Mouse (Mus musculus) kidney, postnatal 0 days (tissue): Measurements from ENCODE around the gene Atp11c. TPM values are rescaled to one million over a fixed set of nuclear protein-coding genes. Genes with fewer than 3 reads are reported as not detected.
A peak's percentile ranks its signal among the peaks of the same experiment; 100 is the strongest.

Experiments
- ATAC-seq: fragments of 200-750 bp; cut with Nextera tagmentation; replicated peaks from 2 replicates; pipeline ENCODE4 v1.8.0; 2017; ENCODE audit warnings: low read depth, moderate number of reproducible peaks, moderate TSS enrichment, moderate library complexity; ENCODE audit not compliant: low FRiP score
- DNase-seq: peaks from one replicate; pipeline ENCODE4 v3.0.0-alpha.2; 2016; ENCODE audit warnings: low spot score
- H3K27ac ChIP-seq: fragments of 300-500 bp; sonication (generic); 2 replicates; pipeline ENCODE4 v1.5.1; 2014; ENCODE audit warnings: mild to moderate bottlenecking
- H3K27me3 ChIP-seq: fragments of 300-500 bp; sonication (generic); 2 replicates; pipeline ENCODE4 v1.6.1; 2014; ENCODE audit warnings: low read length, mixed read lengths; ENCODE audit not compliant: insufficient read depth
- H3K36me3 ChIP-seq: fragments of 300-500 bp; sonication (generic); 2 replicates; pipeline ENCODE4 v1.6.1; 2014; ENCODE audit warnings: low read length, mixed read lengths; ENCODE audit not compliant: insufficient read depth
- H3K4me1 ChIP-seq: fragments of 300-500 bp; sonication (generic); replicated peaks from 2 replicates; pipeline ENCODE4 v1.6.1; 2014; ENCODE audit warnings: antibody characterized with exemption, low read length, mixed read lengths; ENCODE audit not compliant: insufficient read depth
- H3K4me2 ChIP-seq: fragments of 300-500 bp; sonication (generic); 2 replicates; pipeline ENCODE4 v1.6.1; 2014; ENCODE audit warnings: mild to moderate bottlenecking, low read length, moderate library complexity, mixed read lengths
- H3K4me3 ChIP-seq: fragments of 300-500 bp; sonication (generic); replicated peaks from 2 replicates; pipeline ENCODE4 v1.5.1; 2014; ENCODE audit warnings: low read depth, low read length
- H3K9ac ChIP-seq: fragments of 300-500 bp; sonication (generic); 2 replicates; pipeline ENCODE4 v1.6.1; 2014; ENCODE audit warnings: low read depth, low read length
- H3K9me3 ChIP-seq: fragments of 300-500 bp; sonication (generic); replicated peaks from 2 replicates; pipeline ENCODE4 v1.6.1; 2016; ENCODE audit warnings: low read length, inconsistent platforms, mixed read lengths
- CTCF ChIP-seq: IDR thresholded peaks from 2 replicates; pipeline ENCODE4 v1.5.1; 2016; ENCODE audit warnings: antibody characterized with exemption, low read depth, mild to moderate bottlenecking, moderate library complexity
- WGBS: fragments of 180-500 bp; shearing (Covaris S2); extraction: QIAGEN DNeasy Blood & Tissue Kit; methylation state at CpG from one replicate; pipeline ENCODE4 v1.1.7; 2014; 5-methylcytosine and 5-hydroxymethylcytosine counted together
- polyA plus RNA-seq: library from polyadenylated mRNA; unstranded; fragments of >200 nt; fragmentation: Nextera tagmentation; extraction: Ambion mirVana; gene quantifications from 2 replicates; pipeline ENCODE4 v1.2.1, GENCODE M21; 2015

Gene Atp11c
- polyA plus RNA-seq, 1 experiment from 2014 or later, result 6.9 TPM

DNA sequence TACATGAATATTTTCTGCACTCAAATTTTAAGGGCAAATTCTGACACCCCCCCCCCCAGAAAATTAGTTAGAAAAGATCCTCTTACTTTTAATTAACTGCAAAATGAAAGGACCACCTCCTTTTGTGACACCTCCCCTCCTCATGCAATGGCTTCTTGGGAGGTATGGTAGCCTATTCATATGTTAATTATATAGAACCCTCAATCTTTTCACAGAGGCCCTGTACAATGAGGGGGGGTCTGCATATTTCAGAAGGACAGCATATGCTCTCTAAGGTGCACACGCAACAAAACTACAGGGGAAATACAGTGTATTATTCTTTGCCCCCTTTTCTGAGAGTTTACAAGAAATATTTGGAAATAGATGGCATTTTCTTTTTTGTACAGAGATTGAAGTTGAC is 94.7 kb downstream of the Atp11c start:
- ATAC-seq, result no peak
- no peak overlapping the region for H3K9ac ChIP-seq
- TF ChIP-seq CTCF, result no peak
- H3K27me3 ChIP-seq, result no peaks in the 10 kb centered on the region
- no peak overlapping the region for H3K27ac ChIP-seq
- no peak overlapping the region for H3K4me2 ChIP-seq
- no peak overlapping the region for H3K4me3 ChIP-seq
- no peak for DNase-seq
- H3K36me3 ChIP-seq, result no peaks in the 10 kb centered on the region
- H3K4me1 ChIP-seq, result no peaks in the 10 kb centered on the region
- WGBS, result 79% methylated on average over 1 of the region's 1 CpGs
- H3K9me3 ChIP-seq, result no peaks in the 10 kb centered on the region

- H3K27ac ChIP-seq, result no peak overlapping the region
- H3K4me3 ChIP-seq, result no peak overlapping the region
- peak; percentile 0 for DNase-seq
- no peaks in the 10 kb centered on the region for H3K9me3 ChIP-seq
- TF ChIP-seq CTCF, result peak; percentile 43; the same call in 1 of the 2 replicates
- no peaks in the 10 kb centered on the region for H3K36me3 ChIP-seq
- no peaks in the 10 kb centered on the region for H3K27me3 ChIP-seq
- H3K9ac ChIP-seq, result no peak overlapping the region
- no peaks in the 10 kb centered on the region for H3K4me1 ChIP-seq
- no peak for ATAC-seq
- H3K4me2 ChIP-seq, result no peak overlapping the region
Observed at GRCm38 (mm10) chrX:60495308-60495707, 97.2 kb downstream of the Atp11c start.

- Histone ChIP-seq H3K27ac (no peak overlapping the region), H3K36me3 (no peaks in the 10 kb centered on the region), H3K4me1 (no peaks in the 10 kb centered on the region), H3K27me3 (no peaks in the 10 kb centered on the region), H3K9me3 (no peaks in the 10 kb centered on the region), H3K9ac (no peak overlapping the region), H3K4me3 (no peak overlapping the region), H3K4me2 (no peak overlapping the region)
- ATAC-seq (no peak), DNase-seq (peak; percentile 9)
- peak; percentile 70 for TF ChIP-seq CTCF
- 27% methylated on average over 2 of the region's 2 CpGs for WGBS
Observed at GRCm38 (mm10) chrX:60463786-60464185, 128.7 kb downstream of the Atp11c start.

- Histone ChIP-seq H3K9me3 (no peaks in the 10 kb centered on the region), H3K4me1 (no peaks in the 10 kb centered on the region), H3K4me3 (no peak overlapping the region), H3K4me2 (no peak overlapping the region), H3K27me3 (no peaks in the 10 kb centered on the region), H3K36me3 (no peaks in the 10 kb centered on the region), H3K9ac (no peak overlapping the region), H3K27ac (no peak overlapping the region)
- no peak for TF ChIP-seq CTCF
- 68% methylated on average over 4 of the region's 4 CpGs for WGBS
- no peak for DNase-seq
- ATAC-seq, result no peak
Observed at GRCm38 (mm10) chrX:60414563-60415111, 177.9 kb downstream of the Atp11c start.

DNA sequence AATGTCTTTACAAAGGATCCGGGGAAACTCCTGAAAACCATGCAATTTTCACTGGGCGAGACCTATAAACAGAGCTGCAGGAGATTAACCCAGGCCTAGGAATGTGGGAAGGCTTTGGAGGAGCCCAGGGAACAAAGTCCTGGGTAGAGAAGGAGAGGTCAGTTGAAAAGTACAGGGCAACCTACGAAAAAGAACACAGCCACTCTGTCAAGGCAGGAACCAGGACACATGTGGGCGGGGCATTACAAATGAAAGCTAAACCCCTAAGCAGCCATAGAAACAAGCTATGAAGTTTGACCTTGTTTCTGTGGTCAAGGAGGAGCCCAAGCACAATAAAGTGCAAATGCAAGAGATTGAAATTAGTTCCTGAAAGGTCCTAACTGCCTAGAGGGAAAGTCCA is 186.8 kb downstream of the Atp11c start:
- no peak overlapping the region for H3K4me2 ChIP-seq
- DNase-seq (peak; percentile 7), ATAC-seq (no peak)
- no peaks in the 10 kb centered on the region for H3K9me3 ChIP-seq
- H3K36me3 ChIP-seq, result no peaks in the 10 kb centered on the region
- no peak overlapping the region for H3K27ac ChIP-seq
- no peaks in the 10 kb centered on the region for H3K27me3 ChIP-seq
- no peak overlapping the region for H3K9ac ChIP-seq
- 63% methylated on average over 4 of the region's 4 CpGs for WGBS
- no peaks in the 10 kb centered on the region for H3K4me1 ChIP-seq
- no peak for TF ChIP-seq CTCF
- no peak overlapping the region for H3K4me3 ChIP-seq

DNA sequence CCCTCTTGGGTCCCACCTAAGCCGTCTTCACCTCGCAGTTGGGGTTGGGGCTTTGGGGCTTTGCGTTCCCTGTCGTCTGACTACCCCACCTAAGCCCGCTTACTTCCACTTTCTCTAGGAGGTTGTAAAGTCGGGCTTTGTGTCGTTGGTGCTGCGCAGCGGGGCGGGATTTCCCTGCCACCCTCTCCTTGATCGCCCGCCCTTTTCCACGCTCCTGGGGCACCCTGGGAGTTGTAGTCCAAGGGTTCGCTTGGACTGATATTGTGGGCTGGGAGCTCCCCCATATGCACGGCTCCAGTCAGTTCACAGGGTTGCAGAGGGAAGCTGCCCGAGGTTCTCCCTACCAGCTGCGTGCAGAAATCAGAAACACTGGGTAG is 187.8 kb downstream of the Atp11c start:
- Histone ChIP-seq H3K4me3 (peak overlapping the region; percentile 66), H3K9me3 (no peaks in the 10 kb centered on the region), H3K36me3 (no peaks in the 10 kb centered on the region), H3K27me3 (no peaks in the 10 kb centered on the region), H3K4me1 (no peaks in the 10 kb centered on the region), H3K27ac (peak overlapping the region; percentile 95), H3K9ac (peak overlapping the region; percentile 90), H3K4me2 (peak overlapping the region; percentile 50)
- WGBS, result 29% methylated on average over 17 of the region's 17 CpGs
- ATAC-seq (peak; percentile 93), DNase-seq (peak; percentile 92)
- peak; percentile 56 for TF ChIP-seq CTCF
